Mouse (Mus musculus) MEL (cell line): ENCODE results near the gene Arhgef1. TPM values are rescaled to one million over a fixed set of nuclear protein-coding genes. Genes with fewer than 3 reads are reported as not detected.

ENCODE experiments used
- DNase-seq: peaks from one replicate; pipeline ENCODE4 v3.0.0; 2011; ENCODE audit warnings: low read depth, low spot score
- H3K27ac ChIP-seq: 2 replicates; pipeline ENCODE4 v1.5.1; 2012; ENCODE audit warnings: low read depth, mild to moderate bottlenecking, control low read depth, low read length, moderate library complexity; ENCODE audit not compliant: control insufficient read depth
- H3K27me3 ChIP-seq, 2 experiments: fragments of 150-350 bp in 1 of 2; sonication (generic) in 1 of 2; 2 replicates each; pipeline ENCODE4 v1.6.1; 2012; ENCODE audit warnings: low read length in 2 of 2, mild to moderate bottlenecking in 2 of 2, improper control_type of control experiment in 1 of 2, moderate library complexity in 1 of 2; ENCODE audit not compliant: insufficient read depth in 2 of 2, control insufficient read depth in 1 of 2
- H3K36me3 ChIP-seq, 2 experiments: 2 replicates each; pipeline ENCODE4 v1.6.1; 2012 to 2014; ENCODE audit warnings: low read length in 2 of 2, improper control_type of control experiment in 1 of 2, inconsistent platforms in 1 of 2, mild to moderate bottlenecking in 1 of 2; ENCODE audit not compliant: insufficient read depth in 2 of 2, control insufficient read depth in 1 of 2
- H3K4me1 ChIP-seq, 2 experiments: fragments of 150-350 bp in 1 of 2; sonication (generic) in 1 of 2; 2 replicates each; pipeline ENCODE4 v1.6.1; 2012; ENCODE audit warnings: low read length in 2 of 2, improper control_type of control experiment in 1 of 2, mild to moderate bottlenecking in 1 of 2; ENCODE audit not compliant: insufficient read depth in 2 of 2, control insufficient read depth in 1 of 2
- H3K4me3 ChIP-seq, 2 experiments: fragments of 150-350 bp in 1 of 2; sonication (generic) in 1 of 2; 2 replicates each; pipeline ENCODE4 v1.5.1; 2012; ENCODE audit warnings: low read depth in 2 of 2, low read length in 2 of 2, mild to moderate bottlenecking in 2 of 2, moderate library complexity in 2 of 2, control low read depth in 1 of 2, improper control_type of control experiment in 1 of 2; ENCODE audit not compliant: control insufficient read depth in 1 of 2, insufficient read depth in 1 of 2
- H3K79me2 ChIP-seq: 2 replicates; pipeline ENCODE4 v1.6.1; 2012; ENCODE audit warnings: mild to moderate bottlenecking, low read length, moderate library complexity; ENCODE audit not compliant: control insufficient read depth, poor library complexity, insufficient read depth
- H3K9ac ChIP-seq: 2 replicates; pipeline ENCODE4 v1.6.1; 2012; ENCODE audit warnings: low read depth, mild to moderate bottlenecking, control low read depth, low read length, moderate library complexity; ENCODE audit not compliant: control insufficient read depth, poor library complexity, severe bottlenecking
- H3K9me3 ChIP-seq: fragments of 150-350 bp; sonication (generic); replicated peaks from 2 replicates; pipeline ENCODE4 v1.6.1; 2012; ENCODE audit warnings: mild to moderate bottlenecking, low read length, improper control_type of control experiment, moderate library complexity; ENCODE audit not compliant: insufficient read depth
- BHLHE40 ChIP-seq: IDR thresholded peaks from 2 replicates; pipeline ENCODE4 v1.6.1; 2012; ENCODE audit warnings: low read depth, mild to moderate bottlenecking, inconsistent platforms, low read length, improper control_type of control experiment, borderline replicate concordance
- EP300 ChIP-seq, 2 experiments: IDR thresholded peaks; 2 replicates each; pipeline ENCODE4 v1.6.1; 2011; ENCODE audit warnings: improper control_type of control experiment in 2 of 2, low read length in 2 of 2, low read depth in 1 of 2, mild to moderate bottlenecking in 1 of 2
- ETS1 ChIP-seq: IDR thresholded peaks from 2 replicates; pipeline ENCODE4 v1.6.1; 2012; ENCODE audit warnings: low read depth, mild to moderate bottlenecking, inconsistent platforms, low read length, improper control_type of control experiment, moderate library complexity
- GABPA ChIP-seq: IDR thresholded peaks from 2 replicates; pipeline ENCODE4 v1.6.1; 2012; ENCODE audit warnings: low read depth, mild to moderate bottlenecking, inconsistent platforms, low read length, improper control_type of control experiment, moderate library complexity
- GATA1 ChIP-seq: IDR thresholded peaks from 2 replicates; pipeline ENCODE4 v1.6.1; 2011; ENCODE audit warnings: low read depth, low read length, improper control_type of control experiment
- HCFC1 ChIP-seq: IDR thresholded peaks from 2 replicates; pipeline ENCODE4 v1.6.1; 2012; ENCODE audit warnings: low read depth, mild to moderate bottlenecking, inconsistent platforms, low read length, improper control_type of control experiment, moderate library complexity
- MAFK ChIP-seq: IDR thresholded peaks from 2 replicates; pipeline ENCODE4 v1.6.1; 2011; ENCODE audit warnings: low read depth, mild to moderate bottlenecking, low read length, improper control_type of control experiment, borderline replicate concordance
- MAX ChIP-seq: IDR thresholded peaks from 2 replicates; pipeline ENCODE4 v1.6.1; 2011; ENCODE audit warnings: low read length, improper control_type of control experiment
- MEF2A ChIP-seq: IDR thresholded peaks from 2 replicates; pipeline ENCODE4 v1.6.1; 2014; ENCODE audit warnings: low read depth, mild to moderate bottlenecking, inconsistent platforms, low read length, improper control_type of control experiment; ENCODE audit not compliant: poor library complexity, insufficient replicate concordance, severe bottlenecking; ENCODE audit errors: extremely low read depth
- POLR2AphosphoS2 ChIP-seq: IDR thresholded peaks from 2 replicates; pipeline ENCODE4 v1.6.1; 2011; ENCODE audit warnings: low read length, improper control_type of control experiment
- RAD21 ChIP-seq: IDR thresholded peaks from 2 replicates; pipeline ENCODE4 v1.6.1; 2011; ENCODE audit warnings: mild to moderate bottlenecking, low read depth, low read length, improper control_type of control experiment
- RCOR1 ChIP-seq: IDR thresholded peaks from 2 replicates; pipeline ENCODE4 v1.6.1; 2012; ENCODE audit warnings: low read depth, mild to moderate bottlenecking, inconsistent platforms, low read length, improper control_type of control experiment
- SMC3 ChIP-seq: IDR thresholded peaks from 2 replicates; pipeline ENCODE4 v1.6.1; 2011; ENCODE audit warnings: low read depth, low read length, improper control_type of control experiment
- TAL1 ChIP-seq: IDR thresholded peaks from 2 replicates; pipeline ENCODE4 v1.6.1; 2012; ENCODE audit warnings: mild to moderate bottlenecking, inconsistent platforms, low read length, moderate library complexity, mixed read lengths
- USF2 ChIP-seq, 2 experiments: IDR thresholded peaks; 2 replicates each; pipeline ENCODE4 v1.6.1; 2011 to 2012; ENCODE audit warnings: improper control_type of control experiment in 2 of 2, low read length in 2 of 2, borderline replicate concordance in 1 of 2, inconsistent platforms in 1 of 2, low read depth in 1 of 2, mild to moderate bottlenecking in 1 of 2; ENCODE audit not compliant: insufficient read depth in 1 of 2
- ZC3H11A ChIP-seq: IDR thresholded peaks from 2 replicates; pipeline ENCODE4 v1.6.1; 2012; ENCODE audit warnings: low read depth, mild to moderate bottlenecking, inconsistent platforms, low read length, improper control_type of control experiment
- ZKSCAN1 ChIP-seq: IDR thresholded peaks from 2 replicates; pipeline ENCODE4 v1.6.1; 2012; ENCODE audit warnings: low read depth, mild to moderate bottlenecking, inconsistent platforms, low read length, improper control_type of control experiment, moderate library complexity
- ZMIZ1 ChIP-seq: IDR thresholded peaks from 2 replicates; pipeline ENCODE4 v1.6.1; 2012; ENCODE audit warnings: low read depth, mild to moderate bottlenecking, inconsistent platforms, low read length, improper control_type of control experiment, moderate library complexity
- ZNF384 ChIP-seq: IDR thresholded peaks from 2 replicates; pipeline ENCODE4 v1.6.1; 2012; ENCODE audit warnings: low read depth, mild to moderate bottlenecking, inconsistent platforms, low read length, improper control_type of control experiment
- polyA plus RNA-seq, 2 experiments: library from polyadenylated mRNA; stranded (reverse) in 1 of 2; unstranded in 1 of 2; fragments of >175 nt in 1 of 2; fragments of >200 nt in 1 of 2; gene quantifications; 2 replicates each; pipeline versions ENCODE4 v1.2.1 to v1.2.4; 2012; ENCODE audit warnings: low replicate concordance in 2 of 2, low read depth in 1 of 2; ENCODE audit not compliant: insufficient read length in 2 of 2, insufficient read depth in 1 of 2, missing spikeins in 1 of 2
- total RNA-seq: library from RNA; depleted of rRNA; stranded (reverse); fragments of 300-350 nt; gene quantifications from 2 replicates; pipeline ENCODE4 v1.2.3, GENCODE M21; 2012

The Arhgef1 gene
- total and polyA plus RNA-seq, 3 experiments, result 53.3 to 163 TPM; not detected in 1

GRCm38 (mm10) chr7:24918763-24919323 lies 16.1 kb downstream of the Arhgef1 start:
- no peaks in the 10 kb centered on the region for H3K79me2 ChIP-seq
- no peaks in the 10 kb centered on the region for H3K4me1 ChIP-seq
- no peak for DNase-seq
- H3K27ac ChIP-seq, result no peak overlapping the region
- peaks cover 0 to 2% of the 10 kb centered on the region in 2 experiments; a peak in 1 of 4 replicates for H3K36me3 ChIP-seq
- no peak for TF ChIP-seq MAFK
- no peak for TF ChIP-seq BHLHE40
- no peak for TF ChIP-seq RAD21
- no peak for TF ChIP-seq POLR2AphosphoS2
- TF ChIP-seq SMC3, result no peak
- no peak for TF ChIP-seq RCOR1
- no peak for TF ChIP-seq GABPA
- TF ChIP-seq ZKSCAN1, result no peak
- no peak for TF ChIP-seq USF2 (IDR thresholded peaks at IDR 0.05; ENCODE audit: borderline replicate concordance in 1 of 2, insufficient read depth in 1 of 2, low read depth in 1 of 2, low read length in 2 of 2)
- no peak for TF ChIP-seq ZC3H11A
- TF ChIP-seq GATA1, result no peak
- TF ChIP-seq ETS1, result no peak
- no peaks in the 10 kb centered on the region for H3K27me3 ChIP-seq
- no peak overlapping the region for H3K9ac ChIP-seq
- no peak overlapping the region for H3K4me3 ChIP-seq
- H3K9me3 ChIP-seq, result no peaks in the 10 kb centered on the region

DNA sequence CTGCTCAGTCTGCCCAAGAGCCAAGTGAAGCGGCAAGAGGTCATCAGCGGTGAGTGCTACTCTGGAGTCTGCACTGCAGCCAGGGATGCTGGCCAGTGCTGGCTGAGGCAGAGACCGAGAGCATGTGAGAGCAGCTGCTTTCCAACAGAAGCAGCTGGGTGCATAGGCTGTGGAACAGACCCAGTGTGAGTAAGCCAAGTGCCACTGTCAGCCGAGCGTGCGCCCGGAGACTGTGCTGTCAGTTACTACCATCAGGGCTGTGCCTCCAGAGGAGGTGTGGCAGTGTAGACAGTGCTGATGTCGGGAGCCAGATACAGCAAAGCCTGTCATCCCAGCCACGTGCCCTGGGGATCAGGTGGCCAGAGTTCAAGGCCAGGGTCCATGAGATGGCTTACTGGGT lies 17.0 kb downstream of the Arhgef1 start:
- no peak for TF ChIP-seq ZMIZ1
- no peak for TF ChIP-seq EP300 (IDR thresholded peaks at IDR 0.05; ENCODE audit: low read depth in 1 of 2, low read length in 2 of 2)
- TF ChIP-seq TAL1, result no peak
- no peak for TF ChIP-seq MEF2A
- TF ChIP-seq ZC3H11A, result no peak
- no peak for TF ChIP-seq MAX
- no peak for TF ChIP-seq HCFC1
- TF ChIP-seq ZNF384, result no peak
- Histone ChIP-seq H3K9ac (no peak overlapping the region), H3K36me3 (peaks cover 0 to 5% of the 10 kb centered on the region in 2 experiments; a peak in 1 of 4 replicates), H3K79me2 (no peaks in the 10 kb centered on the region), H3K9me3 (no peaks in the 10 kb centered on the region), H3K4me1 (no peaks in the 10 kb centered on the region), H3K4me3 (no peak overlapping the region), H3K27me3 (no peaks in the 10 kb centered on the region), H3K27ac (no peak overlapping the region)
- no peak for DNase-seq
